Mouse (Mus musculus) forebrain, embryonic 11.5 days (tissue): ENCODE measurements at regions not wholly inside any gene's neighbourhood (a gene's known extent, or its start where the extent isn't known, plus 50 kb on each side); places are given as distances from the start of the nearest gene placed in this dataset.

ENCODE experiments used
- ATAC-seq: fragments of 200-750 bp; cut with Nextera tagmentation; replicated peaks from 2 replicates; pipeline ENCODE4 v1.8.0; 2017; ENCODE audit warnings: moderate TSS enrichment; ENCODE audit not compliant: low FRiP score
- DNase-seq: peaks from one replicate; pipeline ENCODE4 v3.0.0-alpha.2; 2017; ENCODE audit warnings: low spot score
- H3K27ac ChIP-seq: fragments of 300-500 bp; sonication (generic); 2 replicates; pipeline ENCODE4 v1.5.1; 2014; ENCODE audit warnings: low read depth, low read length
- H3K27me3 ChIP-seq: fragments of 300-500 bp; sonication (generic); 2 replicates; pipeline ENCODE4 v1.6.1; 2014; ENCODE audit warnings: mild to moderate bottlenecking, low read length, mixed read lengths; ENCODE audit not compliant: control insufficient read depth, insufficient read depth
- H3K36me3 ChIP-seq: fragments of 300-500 bp; sonication (generic); 2 replicates; pipeline ENCODE4 v1.6.1; 2014; ENCODE audit warnings: mild to moderate bottlenecking, low read length, moderate library complexity, mixed read lengths; ENCODE audit not compliant: control insufficient read depth, insufficient read depth
- H3K4me1 ChIP-seq: fragments of 300-500 bp; sonication (generic); replicated peaks from 2 replicates; pipeline ENCODE4 v1.6.1; 2014; ENCODE audit warnings: low read length, mixed read lengths; ENCODE audit not compliant: control insufficient read depth, insufficient read depth
- H3K4me2 ChIP-seq: fragments of 300-500 bp; sonication (generic); 2 replicates; pipeline ENCODE4 v1.6.1; 2014; ENCODE audit warnings: low read depth, mild to moderate bottlenecking, low read length, moderate library complexity, mixed read lengths; ENCODE audit not compliant: severe bottlenecking
- H3K4me3 ChIP-seq: fragments of 300-500 bp; sonication (generic); 2 replicates; pipeline ENCODE4 v1.5.1; 2014; ENCODE audit warnings: low read depth, low read length
- H3K9ac ChIP-seq: fragments of 300-500 bp; sonication (generic); 2 replicates; pipeline ENCODE4 v1.6.1; 2014; ENCODE audit warnings: low read length
- H3K9me3 ChIP-seq: fragments of 300-500 bp; sonication (generic); 2 replicates; pipeline ENCODE4 v1.6.1; 2016; ENCODE audit warnings: low read length, mixed read lengths; ENCODE audit not compliant: control insufficient read depth
- WGBS: fragments of 180-500 bp; shearing (Covaris S2); extraction: QIAGEN DNeasy Blood & Tissue Kit; methylation state at CpG from one replicate; pipeline ENCODE4 v1.1.7; 2014; 5-methylcytosine and 5-hydroxymethylcytosine counted together

DNA sequence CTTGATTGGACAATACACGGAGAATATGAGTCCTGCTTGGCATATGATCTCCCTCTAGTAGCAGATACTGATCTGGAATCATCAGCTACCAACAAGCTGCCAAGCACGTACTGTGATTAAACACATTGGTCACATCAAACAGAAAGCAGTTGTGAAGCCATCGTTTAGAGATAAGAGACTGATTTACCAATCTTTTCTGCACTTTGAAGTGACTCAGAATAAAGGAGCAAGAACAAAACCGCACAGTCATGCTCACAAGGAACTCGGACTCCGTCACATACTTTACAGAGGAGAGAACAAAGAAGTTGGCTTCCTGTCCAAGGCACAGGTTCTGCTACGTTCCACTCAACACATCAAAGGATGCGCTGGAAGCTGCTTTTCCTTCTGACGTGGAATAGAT, 91.1 kb upstream of the Zc3h12c start:
- 73% methylated on average over 9 of the region's 9 CpGs for WGBS
- Histone ChIP-seq H3K9ac (no peak overlapping the region), H3K9me3 (no peaks in the 10 kb centered on the region), H3K4me1 (no peaks in the 10 kb centered on the region), H3K36me3 (no peaks in the 10 kb centered on the region), H3K27ac (no peak overlapping the region), H3K27me3 (no peaks in the 10 kb centered on the region), H3K4me3 (no peak overlapping the region), H3K4me2 (no peak overlapping the region)
- ATAC-seq (no peak), DNase-seq (no peak)

DNA sequence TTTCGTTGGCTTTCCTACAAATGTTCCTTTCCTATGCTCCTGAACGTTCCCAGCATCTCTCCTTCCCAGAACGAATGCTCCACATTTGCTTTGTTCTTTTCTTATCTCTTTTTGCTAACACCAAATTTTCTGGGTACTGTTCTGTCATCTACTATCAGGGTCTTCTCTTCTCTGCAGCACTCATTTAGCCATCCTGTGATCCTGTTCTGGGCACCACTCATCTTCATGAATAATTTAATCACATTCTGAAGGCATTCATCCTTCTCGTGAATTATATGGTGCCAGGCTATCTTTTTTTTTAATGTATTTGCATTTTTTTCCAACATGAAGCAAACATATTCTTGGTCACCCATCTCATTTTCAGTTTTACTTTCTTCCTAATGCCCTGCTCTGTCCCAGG, 87.3 kb upstream of the Zc3h12c start:
- 90% methylated on average over 4 of the region's 4 CpGs for WGBS
- H3K4me2 ChIP-seq, result no peak overlapping the region
- no peaks in the 10 kb centered on the region for H3K27me3 ChIP-seq
- H3K4me1 ChIP-seq, result no peaks in the 10 kb centered on the region
- no peaks in the 10 kb centered on the region for H3K36me3 ChIP-seq
- no peaks in the 10 kb centered on the region for H3K9me3 ChIP-seq
- no peak for DNase-seq
- ATAC-seq, result no peak
- H3K9ac ChIP-seq, result no peak overlapping the region
- no peak overlapping the region for H3K27ac ChIP-seq
- H3K4me3 ChIP-seq, result no peak overlapping the region

DNA sequence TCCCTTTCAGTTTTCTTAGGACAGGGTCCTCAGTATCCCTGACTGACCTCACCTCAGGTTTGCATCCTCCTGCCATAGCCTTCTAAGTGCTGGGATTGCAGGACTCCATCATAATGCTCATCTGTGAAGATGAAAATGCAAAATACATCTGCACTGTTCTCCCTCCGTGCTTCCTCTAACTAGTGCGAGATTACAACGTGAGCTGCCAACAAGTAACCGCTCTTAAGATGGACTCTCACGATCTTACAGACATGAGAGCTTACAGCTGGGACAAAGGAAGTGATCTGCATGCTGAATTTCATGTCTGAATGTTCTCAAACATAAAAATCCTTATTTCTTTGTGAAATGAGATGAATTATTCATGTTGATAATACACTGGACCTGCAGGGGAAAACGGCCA, 86.1 kb upstream of the Zc3h12c start:
- 83% methylated on average over 6 of the region's 6 CpGs for WGBS
- no peak for ATAC-seq

DNA sequence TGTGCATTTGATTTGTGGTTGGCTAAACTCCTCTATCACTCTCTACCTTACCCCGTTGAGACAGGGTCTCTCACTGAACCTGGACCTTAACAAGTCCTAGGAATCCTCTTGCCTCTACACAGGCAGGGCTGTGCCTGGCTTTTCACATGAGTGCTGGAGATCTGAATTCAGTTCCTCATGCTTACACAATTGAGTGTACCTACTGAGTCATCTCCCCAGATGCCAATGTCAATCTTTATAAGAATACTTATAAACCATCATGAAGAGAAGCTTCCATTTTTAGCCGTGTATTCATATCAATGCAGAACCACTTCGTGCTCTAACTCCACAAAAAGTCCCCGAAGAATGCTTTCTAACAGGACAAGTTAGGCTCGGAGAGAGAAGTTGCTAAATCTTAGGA, 83.1 kb upstream of the Zc3h12c start:
- H3K4me1 ChIP-seq, result no peaks in the 10 kb centered on the region
- H3K27me3 ChIP-seq, result no peaks in the 10 kb centered on the region
- H3K4me3 ChIP-seq, result no peak overlapping the region
- DNase-seq (no peak), ATAC-seq (no peak)
- no peaks in the 10 kb centered on the region for H3K9me3 ChIP-seq
- H3K4me2 ChIP-seq, result no peak overlapping the region
- WGBS, result 88% methylated on average over 5 of the region's 5 CpGs
- no peak overlapping the region for H3K27ac ChIP-seq
- no peak overlapping the region for H3K9ac ChIP-seq
- no peaks in the 10 kb centered on the region for H3K36me3 ChIP-seq

More for the DNA sequence above, 86.1 kb upstream of the Zc3h12c start:
- Histone ChIP-seq H3K4me3 (no peak overlapping the region), H3K27ac (no peak overlapping the region), H3K36me3 (no peaks in the 10 kb centered on the region), H3K27me3 (no peaks in the 10 kb centered on the region), H3K9me3 (no peaks in the 10 kb centered on the region), H3K4me1 (no peaks in the 10 kb centered on the region), H3K4me2 (no peak overlapping the region), H3K9ac (no peak overlapping the region)
- no peak for DNase-seq

DNA sequence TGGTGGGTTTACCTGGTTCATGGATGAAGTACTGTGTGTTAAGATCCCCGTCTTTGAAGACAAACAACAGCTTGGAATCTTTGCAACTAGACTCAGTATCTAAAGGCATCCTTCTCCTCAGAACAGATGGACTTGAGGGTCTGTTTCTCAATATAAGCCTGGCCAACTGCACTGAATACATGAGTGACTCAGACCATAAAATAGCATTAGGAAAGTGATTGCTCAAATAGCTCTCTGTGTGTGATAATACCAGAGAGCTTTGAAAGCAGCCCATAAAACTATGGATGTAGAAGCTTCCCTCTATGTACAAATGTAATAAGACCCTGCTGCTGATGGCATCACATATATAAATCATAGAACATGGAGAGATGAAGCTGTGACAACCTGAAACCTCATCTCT, 78.3 kb upstream of the Zc3h12c start:
- Histone ChIP-seq H3K4me2 (no peak overlapping the region), H3K9me3 (no peaks in the 10 kb centered on the region), H3K27me3 (no peaks in the 10 kb centered on the region), H3K36me3 (no peaks in the 10 kb centered on the region), H3K27ac (no peak overlapping the region), H3K4me1 (no peaks in the 10 kb centered on the region), H3K9ac (no peak overlapping the region), H3K4me3 (no peak overlapping the region)
- ATAC-seq (no peak), DNase-seq (no peak)
- 95% methylated on average over 1 of the region's 1 CpGs for WGBS

DNA sequence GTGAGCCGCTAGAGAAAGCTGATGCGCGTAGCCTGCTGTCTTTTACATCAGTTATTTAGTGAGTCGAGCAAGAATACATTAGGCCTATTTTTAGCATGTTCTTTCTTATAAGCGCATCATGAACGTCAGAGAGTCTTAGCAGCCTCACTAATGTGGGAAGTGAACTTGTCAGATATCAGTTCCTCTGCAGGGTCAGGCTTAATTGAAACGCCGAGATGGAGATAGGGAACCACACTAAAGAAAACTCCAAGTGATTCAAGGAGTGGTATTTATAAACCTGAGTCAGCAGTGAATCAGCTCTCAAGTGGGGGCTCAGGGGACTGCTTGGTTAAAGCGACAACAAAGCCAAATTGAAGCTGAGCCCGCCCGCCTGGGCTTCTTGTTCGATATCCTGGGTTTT, 75.7 kb upstream of the Zc3h12c start:
- H3K36me3 ChIP-seq, result no peaks in the 10 kb centered on the region
- DNase-seq (no peak), ATAC-seq (no peak)
- no peak overlapping the region for H3K4me3 ChIP-seq
- H3K9ac ChIP-seq, result no peak overlapping the region
- no peaks in the 10 kb centered on the region for H3K9me3 ChIP-seq
- WGBS, result 79% methylated on average over 12 of the region's 12 CpGs
- no peaks in the 10 kb centered on the region for H3K4me1 ChIP-seq
- no peak overlapping the region for H3K27ac ChIP-seq
- no peaks in the 10 kb centered on the region for H3K27me3 ChIP-seq
- no peak overlapping the region for H3K4me2 ChIP-seq

DNA sequence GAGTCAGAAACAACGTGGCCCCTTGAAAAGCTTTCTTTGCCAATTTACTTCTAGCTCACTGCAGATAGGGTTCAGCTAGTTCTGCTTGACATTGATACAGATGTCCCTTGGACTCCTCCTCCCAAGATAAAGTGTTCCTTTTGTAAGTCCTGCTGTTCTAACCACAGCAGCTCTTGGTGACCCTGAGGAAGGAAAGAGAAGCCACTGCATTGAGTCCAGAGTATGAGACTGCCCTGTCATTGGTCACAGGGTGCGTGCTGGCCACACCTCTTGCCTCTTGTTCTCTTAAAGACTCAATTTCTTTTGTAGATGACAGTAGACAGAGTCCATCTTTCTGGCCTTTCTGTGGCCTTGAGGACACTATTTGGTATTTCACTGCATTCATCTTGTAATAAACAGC, 74.7 kb upstream of the Zc3h12c start:
- no peak for ATAC-seq
- WGBS, result 89% methylated on average over 2 of the region's 2 CpGs
- Histone ChIP-seq H3K9ac (no peak overlapping the region), H3K9me3 (no peaks in the 10 kb centered on the region), H3K36me3 (no peaks in the 10 kb centered on the region), H3K4me2 (no peak overlapping the region), H3K27ac (no peak overlapping the region), H3K4me3 (no peak overlapping the region), H3K4me1 (no peaks in the 10 kb centered on the region), H3K27me3 (no peaks in the 10 kb centered on the region)
- no peak for DNase-seq

DNA sequence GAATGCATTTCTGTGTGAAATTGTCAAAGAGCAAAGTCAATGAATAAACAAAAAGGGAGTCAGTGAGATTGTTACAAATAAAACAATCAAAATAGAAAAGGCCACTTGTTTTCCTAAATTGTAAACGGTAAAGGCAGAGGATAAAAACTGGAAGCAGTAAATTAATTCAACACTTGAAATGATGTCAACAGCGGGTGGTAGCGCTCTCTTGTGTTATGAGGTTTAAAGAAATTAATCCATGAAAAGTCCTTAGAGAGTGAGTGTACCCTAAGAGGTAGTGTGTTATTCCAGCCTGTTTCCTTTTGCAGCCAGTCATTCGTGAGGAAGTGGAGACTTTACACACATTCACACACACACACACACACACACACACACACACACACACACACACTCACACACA, 73.2 kb upstream of the Zc3h12c start:
- DNase-seq, result no peak
- H3K4me1 ChIP-seq, result no peaks in the 10 kb centered on the region
- WGBS, result 65% methylated on average over 4 of the region's 4 CpGs
- no peaks in the 10 kb centered on the region for H3K9me3 ChIP-seq
- H3K9ac ChIP-seq, result no peak overlapping the region
- H3K4me3 ChIP-seq, result no peak overlapping the region
- H3K27ac ChIP-seq, result no peak overlapping the region
- no peaks in the 10 kb centered on the region for H3K27me3 ChIP-seq
- H3K4me2 ChIP-seq, result no peak overlapping the region
- no peaks in the 10 kb centered on the region for H3K36me3 ChIP-seq
- no peak for ATAC-seq

DNA sequence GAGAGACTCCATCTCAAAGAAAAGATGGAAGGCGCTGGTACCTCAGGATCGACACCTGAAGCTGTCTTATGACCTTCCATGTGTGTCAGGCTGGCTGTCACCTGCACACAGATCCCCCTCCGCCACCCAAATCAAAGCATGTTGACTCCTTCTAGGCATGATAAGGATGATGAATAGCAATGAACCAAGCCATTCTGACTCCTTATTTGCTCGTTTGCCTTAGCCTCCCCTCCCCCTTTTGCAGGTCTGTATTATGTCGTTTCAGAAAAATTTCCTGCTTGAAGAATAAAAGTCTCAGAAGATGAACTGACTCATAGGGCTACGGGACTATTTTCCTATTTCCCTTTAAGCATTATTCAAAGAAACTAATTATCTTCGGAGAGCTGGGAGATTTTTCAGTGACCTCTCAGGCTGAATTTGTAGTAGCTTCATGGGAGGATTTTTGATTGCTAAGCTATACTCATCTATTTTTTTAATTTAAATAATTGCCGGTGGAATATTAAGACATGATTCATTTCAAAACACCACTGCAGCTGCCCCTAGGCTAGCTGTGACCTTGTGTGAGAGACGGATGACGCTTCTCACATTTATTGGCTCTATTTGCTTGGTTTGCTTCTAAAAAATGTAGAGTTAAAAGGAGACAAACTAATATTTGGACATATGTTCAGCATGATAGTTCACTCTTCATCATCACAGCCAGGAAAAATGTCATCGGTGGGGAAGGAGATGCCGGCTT, 72.4 kb upstream of the Zc3h12c start:
- Histone ChIP-seq H3K27ac (no peak overlapping the region), H3K36me3 (no peaks in the 10 kb centered on the region), H3K27me3 (no peaks in the 10 kb centered on the region), H3K9me3 (no peaks in the 10 kb centered on the region), H3K4me2 (no peak overlapping the region), H3K9ac (no peak overlapping the region), H3K4me3 (no peak overlapping the region), H3K4me1 (no peaks in the 10 kb centered on the region)
- ATAC-seq, result no peak
- DNase-seq, result no peak
- WGBS, result 82% methylated on average over 12 of the region's 12 CpGs
